Mouse (Mus musculus) liver, adult 2 months (tissue): ENCODE measurements around the gene Marc1. TPM values are rescaled to one million over a fixed set of nuclear protein-coding genes. Genes with fewer than 3 reads are reported as not detected.

Experiments
- DNase-seq: peaks from one replicate; pipeline ENCODE4 v3.0.0-alpha.2; 2011; ENCODE audit warnings: low read depth, low spot score; ENCODE audit errors: extremely low read depth
- H3K27ac ChIP-seq: fragments of 200-500 bp; replicated peaks from 2 replicates; pipeline ENCODE4 v1.5.1; 2012; ENCODE audit warnings: low read depth, mild to moderate bottlenecking, control low read depth, inconsistent platforms, low read length; ENCODE audit not compliant: insufficient read depth
- H3K27me3 ChIP-seq: fragments of 200-500 bp; 2 replicates; pipeline ENCODE4 v1.6.1; 2012; ENCODE audit warnings: mild to moderate bottlenecking, moderate library complexity, low read length, inconsistent platforms; ENCODE audit not compliant: control insufficient read depth, insufficient read depth
- H3K36me3 ChIP-seq: fragments of 200-500 bp; 2 replicates; pipeline ENCODE4 v1.6.1; 2012; ENCODE audit warnings: low read length, inconsistent platforms; ENCODE audit not compliant: control insufficient read depth, insufficient read depth
- H3K4me1 ChIP-seq: fragments of 200-500 bp; 2 replicates; pipeline ENCODE4 v1.6.1; 2011; ENCODE audit warnings: low read length; ENCODE audit not compliant: control insufficient read depth, insufficient read depth
- H3K4me3 ChIP-seq: fragments of 200-500 bp; 2 replicates; pipeline ENCODE4 v1.5.1; 2011; ENCODE audit warnings: low read depth, mild to moderate bottlenecking, control low read depth, low read length, moderate library complexity; ENCODE audit not compliant: insufficient read depth
- H3K79me2 ChIP-seq: fragments of 200-500 bp; 2 replicates; pipeline ENCODE4 v1.6.1; 2012; ENCODE audit warnings: inconsistent platforms, mild to moderate bottlenecking, low read length, moderate library complexity; ENCODE audit not compliant: control insufficient read depth, insufficient read depth
- H3K9ac ChIP-seq: fragments of 200-500 bp; 2 replicates; pipeline ENCODE4 v1.6.1; 2012; ENCODE audit warnings: low read depth, mild to moderate bottlenecking, control low read depth, inconsistent platforms, low read length
- CTCF ChIP-seq: fragments of 200-500 bp; IDR thresholded peaks from 2 replicates; pipeline ENCODE4 v1.5.1; 2011; ENCODE audit warnings: low read depth, low read length, control low read depth
- POLR2A ChIP-seq: fragments of 200-500 bp; IDR thresholded peaks from 2 replicates; pipeline ENCODE4 v1.6.1; 2011; ENCODE audit warnings: low read length, control low read depth; ENCODE audit not compliant: insufficient read depth; ENCODE audit errors: extremely low read depth
- WGBS: fragments of 180-500 bp; shearing (Covaris S2); methylation state at CpG from one replicate; pipeline ENCODE4 v1.1.7; 2018; 5-methylcytosine and 5-hydroxymethylcytosine counted together
- polyA plus RNA-seq: library from polyadenylated mRNA; depleted of rRNA; stranded (reverse); fragments of >200 nt; gene quantifications from 2 replicates; pipeline ENCODE4 v1.2.3, GENCODE M21; 2012
- total RNA-seq: library from RNA; depleted of rRNA; stranded (reverse); fragments of >200 nt; gene quantifications from 2 replicates; pipeline ENCODE4 v1.2.3, GENCODE M21; 2014

The Marc1 gene
- total and polyA plus RNA-seq, 2 experiments: 345 to 395 TPM

DNA sequence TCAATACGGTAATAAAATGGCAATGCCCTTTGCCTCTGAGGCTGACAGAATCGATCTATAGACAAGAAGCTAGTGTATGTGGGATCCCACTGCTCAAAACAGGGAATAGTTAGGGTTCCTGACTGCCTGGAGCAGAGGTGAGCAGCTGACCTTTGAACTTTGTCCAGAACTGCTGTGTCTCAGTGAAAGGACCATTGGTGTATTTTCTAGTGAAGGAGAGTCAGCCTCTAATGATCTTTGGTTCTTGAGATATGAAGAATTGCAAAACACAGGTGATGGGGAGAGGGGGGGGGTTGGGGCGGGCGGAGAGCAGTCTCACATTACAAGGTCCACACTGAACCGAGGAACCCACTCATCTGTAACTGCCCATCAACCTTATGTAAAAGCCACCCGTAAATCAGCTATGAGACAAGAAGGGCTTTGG lies 1.5 kb downstream of the Marc1 start:
- Histone ChIP-seq H3K27me3 (no peaks in the 10 kb centered on the region), H3K27ac (peak overlapping the region; percentile 98), H3K79me2 (peaks cover 14% of the 10 kb centered on the region; the same call in 1 of the 2 replicates), H3K9ac (peak overlapping the region; percentile 99), H3K36me3 (peaks cover 31% of the 10 kb centered on the region), H3K4me1 (peaks cover 21% of the 10 kb centered on the region), H3K4me3 (peak overlapping the region; percentile 99)
- 30% methylated on average over 6 of the region's 6 CpGs for WGBS
- TF ChIP-seq POLR2A (no peak), CTCF (no peak)
- DNase-seq: peak; percentile 98

DNA sequence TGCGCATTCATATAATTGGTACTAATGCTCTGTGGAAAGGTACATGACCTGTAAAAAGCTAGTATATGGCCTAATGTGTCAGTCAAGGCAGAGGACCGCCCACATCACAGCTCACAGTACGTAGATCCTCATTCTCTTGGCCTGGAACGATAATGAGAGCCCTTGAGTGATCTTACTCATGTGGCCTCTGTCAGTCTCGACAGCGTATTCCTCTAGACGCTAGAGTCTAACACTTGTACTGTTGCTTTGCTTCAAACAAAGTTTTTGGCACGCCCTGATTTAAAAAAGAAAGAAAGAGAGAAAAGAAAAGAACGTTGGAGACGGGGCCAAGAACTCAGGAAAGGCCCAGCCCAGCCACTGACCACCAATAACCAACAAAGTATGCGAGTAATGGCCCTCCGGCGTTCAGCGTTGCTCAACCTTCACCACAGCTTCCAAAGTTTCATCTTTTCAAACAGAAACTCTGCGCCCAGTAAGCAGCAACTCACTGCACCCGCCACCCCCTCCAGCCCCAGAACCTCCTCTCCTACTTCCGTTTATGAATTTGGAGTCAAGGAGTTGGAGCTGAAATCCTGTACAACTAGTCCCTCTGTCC lies 2.6 kb downstream of the Marc1 start:
- peak overlapping the region; percentile 98 for H3K27ac ChIP-seq
- peaks cover 37% of the 10 kb centered on the region for H3K36me3 ChIP-seq
- peaks cover 21% of the 10 kb centered on the region for H3K4me1 ChIP-seq
- peak overlapping the region; percentile 99 for H3K4me3 ChIP-seq
- DNase-seq: peak; percentile 82
- peak overlapping the region; percentile 86 for H3K9ac ChIP-seq
- peaks cover 14% of the 10 kb centered on the region; the same call in 1 of the 2 replicates for H3K79me2 ChIP-seq
- 0 out of 2 replicates have a peak, but pooled peaks have one; percentile 15 for TF ChIP-seq POLR2A
- TF ChIP-seq CTCF: no peak
- no peaks in the 10 kb centered on the region for H3K27me3 ChIP-seq
- WGBS: 25% methylated on average over 17 of the region's 17 CpGs

DNA sequence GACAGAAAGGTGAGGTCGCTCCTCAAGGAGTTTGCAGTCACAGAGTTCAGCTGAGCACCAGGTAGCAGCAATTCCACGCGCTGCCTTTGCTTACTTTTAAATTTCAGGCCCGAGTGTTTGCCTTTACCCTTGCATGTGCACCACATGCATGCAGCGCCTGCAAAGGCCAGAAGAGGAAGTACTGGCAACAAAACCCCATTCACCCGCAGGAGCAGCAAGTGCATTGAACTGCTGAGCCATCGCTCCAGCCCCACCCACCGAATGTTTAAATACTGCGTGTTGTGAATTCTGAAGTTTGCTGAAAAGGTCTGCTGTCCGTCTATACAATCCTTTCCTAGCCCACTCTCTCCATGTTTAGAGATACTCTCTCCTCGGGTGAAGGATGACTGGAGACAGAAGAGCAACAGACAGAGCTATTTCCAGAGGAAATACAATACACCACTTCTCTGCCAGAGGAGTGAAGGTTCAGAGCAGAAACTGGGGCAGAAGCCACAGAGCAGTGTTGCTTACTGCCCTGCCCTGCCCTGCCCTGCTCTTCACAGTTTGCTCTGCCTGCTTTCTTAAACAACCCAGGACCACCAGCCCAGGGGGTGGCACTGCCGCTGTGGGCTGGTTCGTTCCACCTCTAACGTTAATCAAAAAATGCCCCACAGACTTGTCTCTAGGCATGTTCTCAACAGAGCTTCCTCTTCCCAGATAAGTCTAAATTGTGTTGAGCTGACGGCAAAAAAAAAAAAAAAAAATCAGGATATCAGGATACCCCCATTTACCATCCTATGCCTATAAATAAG lies 3.3 kb downstream of the Marc1 start:
- Histone ChIP-seq H3K9ac (peak overlapping the region; percentile 75), H3K27ac (peak overlapping the region; percentile 98), H3K36me3 (peaks cover 38% of the 10 kb centered on the region), H3K79me2 (peaks cover 14% of the 10 kb centered on the region; the same call in 1 of the 2 replicates), H3K4me1 (peaks cover 19% of the 10 kb centered on the region), H3K27me3 (no peaks in the 10 kb centered on the region), H3K4me3 (peak overlapping the region; percentile 99)
- DNase-seq: peak; percentile 78
- no peak for TF ChIP-seq CTCF
- no peak for TF ChIP-seq POLR2A
- 16% methylated on average over 15 of the region's 15 CpGs for WGBS

DNA sequence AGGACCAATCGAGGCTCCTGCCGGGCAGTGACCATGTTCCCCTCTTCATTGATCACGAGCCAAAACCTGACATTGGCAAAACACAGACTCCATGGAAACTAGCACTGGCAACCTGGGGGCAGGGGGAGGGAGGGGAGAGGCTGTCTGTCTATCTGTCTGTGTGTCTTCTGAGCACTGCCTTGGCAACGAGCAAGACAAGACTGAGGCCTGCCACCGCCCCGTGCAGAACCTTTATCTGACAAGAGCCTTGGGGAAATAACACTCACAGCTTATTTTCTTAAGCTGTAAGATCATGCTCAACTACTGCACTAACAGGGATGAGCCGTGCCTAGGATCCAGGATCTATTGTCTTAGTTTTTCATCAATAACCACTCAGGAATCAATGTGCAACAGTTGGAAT lies 4.0 kb downstream of the Marc1 start:
- DNase-seq: peak; percentile 60
- TF ChIP-seq CTCF (no peak), POLR2A (no peak)
- peaks cover 13% of the 10 kb centered on the region for H3K4me1 ChIP-seq
- peak overlapping the region; percentile 98 for H3K27ac ChIP-seq
- no peak overlapping the region for H3K9ac ChIP-seq
- H3K4me3 ChIP-seq: no peak overlapping the region
- 30% methylated on average over 7 of the region's 7 CpGs for WGBS
- H3K36me3 ChIP-seq: peaks cover 45% of the 10 kb centered on the region
- H3K79me2 ChIP-seq: peaks cover 14% of the 10 kb centered on the region; the same call in 1 of the 2 replicates
- no peaks in the 10 kb centered on the region for H3K27me3 ChIP-seq

DNA sequence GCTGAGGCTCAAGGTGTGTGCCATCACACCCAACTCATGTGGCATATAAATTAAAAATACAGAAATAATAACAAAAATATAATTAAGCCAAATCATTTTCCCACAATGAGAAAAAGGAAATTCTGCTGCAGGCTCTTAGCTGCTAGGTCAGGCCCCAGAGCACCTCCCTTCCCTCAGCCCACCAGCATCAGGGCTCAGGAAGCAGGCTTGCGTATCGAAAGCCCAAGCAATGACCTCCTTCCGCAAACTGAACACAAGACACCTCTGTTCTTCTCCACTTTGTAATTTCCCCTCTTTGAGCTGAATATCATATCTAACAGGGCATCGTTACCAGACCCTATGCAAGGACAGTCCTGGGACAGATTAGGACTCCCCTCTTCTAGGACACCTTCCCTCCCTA lies 5.4 kb downstream of the Marc1 start:
- Histone ChIP-seq H3K27ac (no peak overlapping the region), H3K4me3 (no peak overlapping the region), H3K79me2 (peaks cover 12% of the 10 kb centered on the region; the same call in 1 of the 2 replicates), H3K36me3 (peaks cover 57% of the 10 kb centered on the region), H3K9ac (no peak overlapping the region), H3K4me1 (peaks cover 13% of the 10 kb centered on the region), H3K27me3 (no peaks in the 10 kb centered on the region)
- WGBS: 88% methylated on average over 4 of the region's 4 CpGs
- no peak for DNase-seq
- TF ChIP-seq POLR2A (no peak), CTCF (no peak)
